ENCODE assay signal across 8 mouse cellular contexts in genomic region chr17:24169317-24170065, GRCm38 (mm10). TPM values are rescaled to one million over a fixed set of nuclear protein-coding genes. Genes with fewer than 3 reads are reported as not detected.
A peak's percentile ranks its signal among the peaks of the same experiment; 100 is the strongest.
DNase-seq lines count a peak whose midpoint lies in the region; ATAC-seq lines count a peak whose summit lies in the region.

Gene Atp6v0c (minus strand): TSS chr17:24169702.

- H3K9ac ChIP-seq in heart, embryonic 13.5 days = peak within 1 kb of the TSS; percentile 92
- peak within 1 kb of the TSS; percentile 95 for H3K9ac ChIP-seq in liver, embryonic 12.5 days
- peak within 1 kb of the TSS; percentile 83 for H3K9ac ChIP-seq in stomach, embryonic 15.5 days

- peak; percentile 85 for ATAC-seq in erythroid progenitor cell, adult 5-6 weeks (replicated peaks; ENCODE audit: low FRiP score, poor library complexity, severe bottlenecking)
- ATAC-seq in heart, embryonic 13.5 days (ENCODE audit: extremely low read depth, insufficient number of reproducible peaks, low FRiP score, low TSS enrichment) = peak; percentile 77
- peak; percentile 86 for ATAC-seq in liver, embryonic 12.5 days
- peak; percentile 89 for ATAC-seq in stomach, embryonic 15.5 days (ENCODE audit: insufficient read depth, low FRiP score, low read depth)

- 1% methylated on average over 57 of the region's 58 CpGs for WGBS in heart, embryonic 13.5 days
- WGBS in liver, embryonic 12.5 days (ENCODE audit: insufficient replicate concordance) = under 1% methylated on average over 58 of the region's 58 CpGs
- under 1% methylated on average over 58 of the region's 58 CpGs for WGBS in stomach, embryonic 15.5 days

- DNase-seq in CD4-positive helper T cell, adult 2 months (ENCODE audit: low read depth, low spot score) = peak; percentile 95
- DNase-seq in brain, embryonic 18.5 days (ENCODE audit: low read depth, low spot score) = peak; percentile 87
- peak; percentile 97 for DNase-seq in kidney, postnatal 10 days
- DNase-seq in natural killer cell, adult 2 months (ENCODE audit: low spot score in 2 of 2) = peak; percentile 95 to 96

- peak within 1 kb of the TSS; percentile 96 for H3K27ac ChIP-seq in heart, embryonic 13.5 days (replicated peaks)
- peak within 1 kb of the TSS; percentile 89 for H3K27ac ChIP-seq in liver, embryonic 12.5 days
- peak within 1 kb of the TSS; percentile 97 for H3K27ac ChIP-seq in stomach, embryonic 15.5 days

- H3K9me3 ChIP-seq in heart, embryonic 13.5 days = no peaks in the 10 kb centered on the region
- H3K9me3 ChIP-seq in liver, embryonic 12.5 days (replicated peaks) = no peaks in the 10 kb centered on the region
- no peaks in the 10 kb centered on the region for H3K9me3 ChIP-seq in stomach, embryonic 15.5 days

- no peaks in the 10 kb centered on the region for H3K27me3 ChIP-seq in heart, embryonic 13.5 days (replicated peaks)
- H3K27me3 ChIP-seq in liver, embryonic 12.5 days (replicated peaks) = no peaks in the 10 kb centered on the region
- H3K27me3 ChIP-seq in stomach, embryonic 15.5 days (replicated peaks) = no peaks in the 10 kb centered on the region

- peaks cover 29% of the 10 kb centered on the region for H3K36me3 ChIP-seq in heart, embryonic 13.5 days
- peaks cover 33% of the 10 kb centered on the region for H3K36me3 ChIP-seq in liver, embryonic 12.5 days
- H3K36me3 ChIP-seq in stomach, embryonic 15.5 days = peaks cover 12% of the 10 kb centered on the region; the same call in 1 of the 2 replicates

- H3K4me2 ChIP-seq in heart, embryonic 13.5 days = peak within 1 kb of the TSS; percentile 74
- peak within 1 kb of the TSS; percentile 88 for H3K4me2 ChIP-seq in liver, embryonic 12.5 days
- peak within 1 kb of the TSS; percentile 69 for H3K4me2 ChIP-seq in stomach, embryonic 15.5 days

- H3K4me1 ChIP-seq in heart, embryonic 13.5 days = peaks cover 37% of the 10 kb centered on the region
- peaks cover 56% of the 10 kb centered on the region for H3K4me1 ChIP-seq in liver, embryonic 12.5 days
- peaks cover 18% of the 10 kb centered on the region for H3K4me1 ChIP-seq in stomach, embryonic 15.5 days

- H3K4me3 ChIP-seq in heart, embryonic 13.5 days = peak within 1 kb of the TSS; percentile 81
- peak within 1 kb of the TSS; percentile 95 for H3K4me3 ChIP-seq in liver, embryonic 12.5 days
- H3K4me3 ChIP-seq in stomach, embryonic 15.5 days (replicated peaks) = peak within 1 kb of the TSS; percentile 82

RNA-seq across cellular contexts. Expression of gene Atp6v0c, which starts in this region (rescaled TPM):
- 231 and 265 TPM in 2 replicates for total RNA-seq in erythroid progenitor cell, adult 5-6 weeks (2015; ENCODE audit: low replicate concordance)
- total RNA-seq in erythroid progenitor cell, adult 5-6 weeks (2017; ENCODE audit: low replicate concordance) = 83.8 and 103 TPM in 2 replicates
- 544 and 567 TPM in 2 replicates for polyA plus RNA-seq in heart, embryonic 13.5 days (2015; fragmentation: Nextera tagmentation; extraction: Ambion mirVana)
- polyA plus RNA-seq in liver, embryonic 12.5 days (2016; fragmentation: Nextera tagmentation; extraction: Ambion mirVana) = 371 and 388 TPM in 2 replicates
- 495 and 512 TPM in 2 replicates for polyA plus RNA-seq in stomach, embryonic 15.5 days (2015; fragmentation: Nextera tagmentation; extraction: Ambion mirVana)

Comparison
In these comparisons a context has a peak if more than half of its experiments do, and no peak if none do; other contexts are left out.
1. Peak in every context shown above with its lines: DNase-seq, ATAC-seq, H3K4me3 ChIP-seq and H3K27ac ChIP-seq.